Mouse (Mus musculus): ENCODE data around the gene Cdc42se2.

Cdc42se2 gene

GRCm38 (mm10) chr11:54748891-54749290 lies 38.6 kb downstream of the Cdc42se2 start:
- no peak for DNase-seq

- no peak for DNase-seq
These were observed 43.2 kb downstream of the Cdc42se2 start for GRCm38 (mm10) chr11:54744231-54744630.

- no peak for DNase-seq
These were observed 46.1 kb downstream of the Cdc42se2 start for GRCm38 (mm10) chr11:54741330-54741729.

GRCm38 (mm10) chr11:54739012-54739750 lies 48.3 kb downstream of the Cdc42se2 start:
- no peak for DNase-seq

- no peak for DNase-seq
These were observed 50.6 kb downstream of the Cdc42se2 start for GRCm38 (mm10) chr11:54736903-54737302.

GRCm38 (mm10) chr11:54735114-54735513 lies 52.4 kb downstream of the Cdc42se2 start:
- DNase-seq: no peak

- DNase-seq: peak; percentile 67
These were observed 53.9 kb downstream of the Cdc42se2 start for GRCm38 (mm10) chr11:54733546-54733945.

GRCm38 (mm10) chr11:54731367-54731766 lies 56.1 kb downstream of the Cdc42se2 start:
- no peak for DNase-seq

GRCm38 (mm10) chr11:54730931-54731330 lies 56.5 kb downstream of the Cdc42se2 start:
- DNase-seq: no peak

- no peak for DNase-seq
These were observed 58.2 kb downstream of the Cdc42se2 start for GRCm38 (mm10) chr11:54729311-54729710.

- no peak for DNase-seq
These were observed 59.1 kb downstream of the Cdc42se2 start for GRCm38 (mm10) chr11:54728371-54728770.

GRCm38 (mm10) chr11:54727327-54727901 lies 60.1 kb downstream of the Cdc42se2 start:
- DNase-seq: no peak

GRCm38 (mm10) chr11:54726571-54727062 lies 60.9 kb downstream of the Cdc42se2 start:
- DNase-seq: no peak

- peak; percentile 54 for DNase-seq
These were observed 63.0 kb downstream of the Cdc42se2 start for GRCm38 (mm10) chr11:54724353-54725034.

- DNase-seq: no peak
These were observed 65.4 kb downstream of the Cdc42se2 start for GRCm38 (mm10) chr11:54722057-54722456.

- no peak for DNase-seq
These were observed 68.9 kb downstream of the Cdc42se2 start for GRCm38 (mm10) chr11:54718601-54719000.

- DNase-seq: no peak
These were observed 69.6 kb downstream of the Cdc42se2 start for GRCm38 (mm10) chr11:54717893-54718292.

GRCm38 (mm10) chr11:54712849-54713248 lies 74.6 kb downstream of the Cdc42se2 start:
- no peak for DNase-seq

- DNase-seq: no peak
These were observed 76.8 kb downstream of the Cdc42se2 start for GRCm38 (mm10) chr11:54710512-54711293.

GRCm38 (mm10) chr11:54709645-54710044 lies 77.8 kb downstream of the Cdc42se2 start:
- DNase-seq: no peak

- DNase-seq: no peak
These were observed 79.3 kb downstream of the Cdc42se2 start for GRCm38 (mm10) chr11:54708153-54708552.

GRCm38 (mm10) chr11:54703306-54703705 lies 84.2 kb downstream of the Cdc42se2 start:
- peak; percentile 78 for DNase-seq

- DNase-seq: no peak
These were observed 85.6 kb downstream of the Cdc42se2 start for GRCm38 (mm10) chr11:54701848-54702247.

Data from retina, postnatal 1 day (tissue).